Mouse (Mus musculus) midbrain, embryonic 12.5 days (tissue): ENCODE results near the gene Pinlyp. TPM values are rescaled to one million over a fixed set of nuclear protein-coding genes. Genes with fewer than 3 reads are reported as not detected.

ENCODE experiments used
- ATAC-seq: fragments of 200-750 bp; cut with Nextera tagmentation; 2 replicates; pipeline ENCODE4 v1.8.0; 2017; ENCODE audit warnings: low read depth, moderate TSS enrichment, moderate library complexity; ENCODE audit not compliant: low FRiP score
- H3K27ac ChIP-seq: fragments of 300-500 bp; sonication (generic); replicated peaks from 2 replicates; pipeline ENCODE4 v1.5.1; 2016; ENCODE audit warnings: mild to moderate bottlenecking
- H3K27me3 ChIP-seq: fragments of 300-500 bp; sonication (generic); 2 replicates; pipeline ENCODE4 v1.6.1; 2016; ENCODE audit warnings: mild to moderate bottlenecking
- H3K36me3 ChIP-seq: fragments of 300-500 bp; sonication (generic); 2 replicates; pipeline ENCODE4 v1.6.1; 2016
- H3K4me1 ChIP-seq: fragments of 300-500 bp; sonication (generic); 2 replicates; pipeline ENCODE4 v1.6.1; 2016
- H3K4me2 ChIP-seq: fragments of 300-500 bp; sonication (generic); replicated peaks from 2 replicates; pipeline ENCODE4 v1.6.1; 2016; ENCODE audit warnings: mild to moderate bottlenecking, moderate library complexity
- H3K4me3 ChIP-seq: fragments of 300-500 bp; sonication (generic); 2 replicates; pipeline ENCODE4 v1.5.1; 2016; ENCODE audit warnings: mild to moderate bottlenecking
- H3K9ac ChIP-seq: fragments of 300-500 bp; sonication (generic); replicated peaks from 2 replicates; pipeline ENCODE4 v1.6.1; 2016; ENCODE audit warnings: mild to moderate bottlenecking, moderate library complexity
- H3K9me3 ChIP-seq: fragments of 300-500 bp; sonication (generic); 2 replicates; pipeline ENCODE4 v1.6.1; 2016; ENCODE audit warnings: mild to moderate bottlenecking
- WGBS: fragments of 180-500 bp; shearing (Covaris S2); methylation state at CpG from one replicate; pipeline ENCODE4 v1.1.7; 2016; 5-methylcytosine and 5-hydroxymethylcytosine counted together
- polyA plus RNA-seq: library from polyadenylated mRNA; unstranded; fragments of >200 nt; fragmentation: Nextera tagmentation; extraction: Ambion mirVana; gene quantifications from 2 replicates; pipeline ENCODE4 v1.2.1, GENCODE M21; 2016

The Pinlyp gene
- not detected in 2 replicates for polyA plus RNA-seq

- H3K36me3 ChIP-seq = peaks cover 21% of the 10 kb centered on the region
- H3K27ac ChIP-seq = peak within 1 kb of the TSS; percentile 50
- peak within 1 kb of the TSS; percentile 67 for H3K4me3 ChIP-seq
- no peaks in the 10 kb centered on the region for H3K9me3 ChIP-seq
- H3K4me1 ChIP-seq = peaks cover 17% of the 10 kb centered on the region
- 42% methylated on average over 13 of the region's 13 CpGs for WGBS
- ATAC-seq = 0 out of 2 replicates have a peak, but pooled peaks have one; percentile 0
- H3K4me2 ChIP-seq = peak within 1 kb of the TSS; percentile 73
- H3K27me3 ChIP-seq = no peaks in the 10 kb centered on the region
- peak within 1 kb of the TSS; percentile 79 for H3K9ac ChIP-seq
Measured at GRCm38 (mm10) chr7:24546068-24546614, at the start of gene Pinlyp, which contains the start of gene Xrcc1. Gene Pinlyp (minus strand): TSS chr7:24546118. Gene Xrcc1 (plus strand): TSS chr7:24546289.

DNA sequence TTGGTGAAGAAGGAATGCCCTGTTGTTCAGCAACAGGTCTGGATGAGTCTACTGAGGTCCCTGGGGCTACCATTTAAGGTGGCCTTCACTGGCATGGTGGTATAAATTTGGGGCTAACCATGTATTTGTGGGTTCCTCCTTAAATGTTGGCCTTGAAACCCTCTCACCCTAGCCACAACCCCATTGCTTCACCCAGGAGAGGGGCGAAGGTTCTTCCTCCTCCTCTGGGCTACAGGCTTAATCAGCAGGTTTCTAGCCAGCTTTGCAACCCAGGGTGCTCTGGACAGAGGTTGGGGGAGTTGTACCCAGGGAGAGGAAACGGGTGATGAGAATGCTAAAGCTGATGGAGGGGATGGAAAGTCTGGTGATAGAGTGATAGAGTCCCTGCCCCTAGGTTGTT, 49.5 kb upstream of the Pinlyp start:
- no peak overlapping the region for H3K4me3 ChIP-seq
- peaks cover 21% of the 10 kb centered on the region for H3K27me3 ChIP-seq
- WGBS = 73% methylated on average over 2 of the region's 2 CpGs
- no peaks in the 10 kb centered on the region for H3K9me3 ChIP-seq
- no peak overlapping the region for H3K27ac ChIP-seq
- no peak for ATAC-seq
- H3K9ac ChIP-seq = no peak overlapping the region
- peaks cover 16% of the 10 kb centered on the region for H3K4me1 ChIP-seq
- no peak overlapping the region for H3K4me2 ChIP-seq
- no peaks in the 10 kb centered on the region for H3K36me3 ChIP-seq

DNA sequence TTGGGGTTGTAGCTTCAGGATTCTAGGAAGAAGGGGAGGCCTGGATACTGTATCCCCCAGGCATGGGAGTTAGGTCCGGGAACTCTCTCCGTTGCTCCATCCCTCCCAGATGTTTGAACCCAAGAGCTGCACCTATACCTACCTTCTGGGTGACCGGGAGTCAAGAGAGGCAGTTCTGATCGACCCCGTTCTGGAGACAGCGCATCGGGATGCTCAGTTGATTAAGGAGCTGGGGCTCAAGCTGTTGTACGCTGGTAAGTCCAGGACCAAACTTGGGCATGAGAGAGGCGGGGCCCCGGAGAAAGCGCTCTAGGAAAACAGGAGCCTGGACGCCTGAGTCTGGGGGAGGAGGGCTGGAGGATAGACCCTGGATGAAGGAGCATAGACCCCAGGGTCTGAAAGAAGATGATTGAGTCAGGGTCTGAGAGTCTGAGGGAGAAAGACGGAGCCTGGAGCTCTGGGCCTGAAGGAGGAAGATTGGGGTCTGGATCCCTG, 48.4 kb upstream of the Pinlyp start:
- ATAC-seq = 0 out of 2 replicates have a peak, but pooled peaks have one; percentile 20
- Histone ChIP-seq H3K27ac (no peak overlapping the region), H3K9ac (peak overlapping the region; percentile 77; the same call in 1 of the 2 replicates), H3K4me1 (peaks cover 16% of the 10 kb centered on the region), H3K4me2 (peak overlapping the region; percentile 70), H3K9me3 (no peaks in the 10 kb centered on the region), H3K36me3 (no peaks in the 10 kb centered on the region), H3K4me3 (peak overlapping the region; percentile 65), H3K27me3 (peaks cover 21% of the 10 kb centered on the region)
- WGBS = 1% methylated on average over 13 of the region's 13 CpGs

GRCm38 (mm10) chr7:24593621-24594308, 47.8 kb upstream of the Pinlyp start:
- Histone ChIP-seq H3K4me3 (peak overlapping the region; percentile 65), H3K4me2 (peak overlapping the region; percentile 70), H3K4me1 (peaks cover 16% of the 10 kb centered on the region), H3K27ac (no peak overlapping the region), H3K9me3 (no peaks in the 10 kb centered on the region), H3K9ac (peak overlapping the region; percentile 77), H3K27me3 (peaks cover 21% of the 10 kb centered on the region), H3K36me3 (no peaks in the 10 kb centered on the region)
- ATAC-seq = peak; percentile 95
- 2% methylated on average over 39 of the region's 39 CpGs for WGBS

DNA sequence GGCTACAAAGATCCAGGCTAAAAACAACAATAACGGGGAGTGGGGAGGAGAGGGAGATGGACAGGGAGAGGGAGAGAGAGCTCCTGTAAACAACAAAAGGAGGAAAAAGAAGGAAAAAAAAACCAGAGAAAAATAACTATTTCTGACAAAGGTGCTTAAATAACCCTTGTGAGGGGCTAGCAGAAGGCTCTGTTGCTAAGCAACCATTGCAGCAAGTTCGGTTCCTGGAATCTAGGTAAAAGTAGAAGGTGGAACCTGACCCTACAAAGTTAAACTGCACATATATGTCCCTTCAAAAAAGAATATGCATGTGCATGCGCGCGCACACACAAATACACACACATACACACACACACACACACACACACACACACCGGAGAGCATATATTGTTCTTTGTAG, 46.9 kb upstream of the Pinlyp start:
- 84% methylated on average over 6 of the region's 6 CpGs for WGBS
- no peak overlapping the region for H3K9ac ChIP-seq
- H3K4me2 ChIP-seq = no peak overlapping the region

GRCm38 (mm10) chr7:24592163-24592562, 46.2 kb upstream of the Pinlyp start:
- WGBS = 67% methylated on average over 4 of the region's 4 CpGs
- Histone ChIP-seq H3K4me2 (no peak overlapping the region), H3K27ac (no peak overlapping the region), H3K4me3 (no peak overlapping the region), H3K27me3 (peaks cover 28% of the 10 kb centered on the region), H3K9ac (no peak overlapping the region), H3K36me3 (no peaks in the 10 kb centered on the region), H3K4me1 (peaks cover 22% of the 10 kb centered on the region), H3K9me3 (no peaks in the 10 kb centered on the region)
- no peak for ATAC-seq

More for the DNA sequence above, 46.9 kb upstream of the Pinlyp start:
- ATAC-seq = no peak
- Histone ChIP-seq H3K27ac (no peak overlapping the region), H3K27me3 (peaks cover 26% of the 10 kb centered on the region), H3K9me3 (no peaks in the 10 kb centered on the region), H3K4me1 (peaks cover 17% of the 10 kb centered on the region), H3K36me3 (no peaks in the 10 kb centered on the region), H3K4me3 (no peak overlapping the region)

DNA sequence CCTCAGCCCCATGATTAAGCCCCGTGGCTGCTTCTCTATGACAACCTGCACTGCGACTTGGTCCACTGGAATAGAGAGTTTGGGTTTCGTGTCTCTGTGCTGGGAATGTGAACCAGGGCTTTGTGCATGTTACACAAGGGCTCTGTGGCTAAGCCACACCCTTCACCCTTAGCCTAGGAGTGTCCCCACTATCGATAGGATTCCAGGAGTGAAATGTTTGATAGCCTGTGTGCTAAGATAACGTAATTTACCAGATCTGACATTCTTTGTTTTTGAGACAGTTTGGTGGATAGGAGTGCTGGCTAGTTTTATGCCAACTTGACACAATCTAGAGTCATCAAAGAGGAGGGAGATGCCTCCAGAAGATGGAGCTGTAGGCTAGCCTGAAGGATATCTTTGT, 45.8 kb upstream of the Pinlyp start:
- peaks cover 26% of the 10 kb centered on the region for H3K4me1 ChIP-seq
- no peaks in the 10 kb centered on the region for H3K9me3 ChIP-seq
- H3K9ac ChIP-seq = no peak overlapping the region
- H3K4me2 ChIP-seq = no peak overlapping the region
- 77% methylated on average over 5 of the region's 5 CpGs for WGBS
- ATAC-seq = no peak
- no peak overlapping the region for H3K27ac ChIP-seq
- no peaks in the 10 kb centered on the region for H3K36me3 ChIP-seq
- no peak overlapping the region for H3K4me3 ChIP-seq
- peaks cover 32% of the 10 kb centered on the region for H3K27me3 ChIP-seq

DNA sequence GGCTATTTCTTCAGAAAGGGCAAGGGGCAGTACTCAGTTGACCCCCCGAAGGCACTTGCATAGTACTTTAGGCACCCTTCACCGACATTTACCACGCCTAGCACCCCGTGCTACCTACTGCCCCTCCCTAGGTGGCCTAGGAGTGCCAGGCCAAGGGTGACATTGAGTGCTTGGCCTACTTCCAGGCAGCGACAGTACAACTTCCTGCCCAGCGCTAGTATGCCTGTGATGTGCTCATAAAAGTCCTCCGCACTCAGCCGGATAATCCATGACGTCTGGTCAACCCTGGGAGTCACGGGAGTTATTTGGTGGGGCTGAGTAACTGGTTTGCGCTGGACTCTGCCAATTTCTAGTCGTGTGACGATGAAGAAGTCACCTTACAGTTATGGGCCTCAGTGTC, 42.4 kb upstream of the Pinlyp start:
- no peak overlapping the region for H3K4me2 ChIP-seq
- WGBS = 90% methylated on average over 13 of the region's 13 CpGs
- peaks cover 16% of the 10 kb centered on the region; the same call in 1 of the 2 replicates for H3K4me1 ChIP-seq
- H3K36me3 ChIP-seq = no peaks in the 10 kb centered on the region
- peaks cover 38% of the 10 kb centered on the region for H3K27me3 ChIP-seq
- H3K4me3 ChIP-seq = no peak overlapping the region
- no peaks in the 10 kb centered on the region for H3K9me3 ChIP-seq
- no peak for ATAC-seq
- H3K9ac ChIP-seq = no peak overlapping the region
- H3K27ac ChIP-seq = no peak overlapping the region

GRCm38 (mm10) chr7:24587330-24588105, 41.6 kb upstream of the Pinlyp start, which contains the start of the genes Ethe1 and Zfp575:
Gene Ethe1 (plus strand): TSS chr7:24587543.
Gene Zfp575 (minus strand): TSS chr7:24587641.
- Histone ChIP-seq H3K4me2 (peak within 1 kb of the TSS; percentile 65), H3K27ac (no peak within 1 kb of the TSS), H3K9me3 (no peaks in the 10 kb centered on the region), H3K4me3 (peak within 1 kb of the TSS; percentile 48), H3K9ac (peak within 1 kb of the TSS; percentile 59), H3K4me1 (peaks cover 14% of the 10 kb centered on the region; the same call in 1 of the 2 replicates), H3K36me3 (no peaks in the 10 kb centered on the region), H3K27me3 (peaks cover 38% of the 10 kb centered on the region)
- 5% methylated on average over 30 of the region's 30 CpGs for WGBS
- peak; percentile 76 for ATAC-seq

DNA sequence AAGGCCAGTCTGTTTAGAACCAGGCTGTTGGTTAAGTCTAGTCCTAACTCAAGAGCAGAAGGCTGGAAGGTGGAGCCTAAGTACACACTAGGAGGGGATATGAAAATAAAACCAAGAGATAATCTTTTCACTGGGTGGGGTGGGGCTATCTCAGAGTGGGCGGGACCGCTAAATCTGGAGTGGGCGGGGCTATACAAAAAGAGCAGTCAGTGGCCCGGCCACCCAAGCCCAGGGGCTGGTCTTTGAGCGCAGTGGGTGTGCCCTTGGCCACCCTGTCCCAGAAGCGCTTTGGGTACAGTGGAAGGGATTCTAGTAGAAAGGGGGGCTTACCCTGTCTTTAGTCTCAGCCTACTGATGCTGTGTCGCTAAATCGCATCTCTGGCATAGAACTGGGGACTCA, 40.9 kb upstream of the Pinlyp start:
- Histone ChIP-seq H3K27me3 (peaks cover 38% of the 10 kb centered on the region), H3K4me1 (peaks cover 11% of the 10 kb centered on the region; the same call in 1 of the 2 replicates), H3K4me3 (peak overlapping the region; percentile 48), H3K36me3 (no peaks in the 10 kb centered on the region), H3K9me3 (no peaks in the 10 kb centered on the region), H3K4me2 (peak overlapping the region; percentile 65), H3K9ac (peak overlapping the region; percentile 59; the same call in 1 of the 2 replicates), H3K27ac (no peak overlapping the region)
- WGBS = 16% methylated on average over 8 of the region's 8 CpGs
- ATAC-seq = peak; percentile 68

DNA sequence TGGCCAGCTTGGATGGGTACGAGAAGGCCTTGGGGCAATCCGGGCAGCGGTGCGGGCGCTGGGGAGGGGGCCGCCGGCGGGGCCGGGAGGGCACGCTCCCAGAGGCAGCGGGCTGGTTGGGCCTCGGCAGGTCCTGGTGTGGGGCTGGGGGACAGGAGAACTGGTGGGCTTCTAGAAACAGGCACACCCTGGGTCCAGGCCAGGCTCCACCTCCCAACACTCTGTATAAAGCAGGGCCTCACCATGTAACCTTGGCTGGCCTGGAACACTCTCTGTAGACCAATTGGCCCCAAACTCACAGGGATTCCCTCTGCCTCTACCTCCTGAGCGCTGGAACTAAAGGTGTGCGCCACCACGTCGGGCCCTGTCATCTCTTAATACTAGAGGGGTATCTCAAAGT, 40.1 kb upstream of the Pinlyp start:
- Histone ChIP-seq H3K27ac (no peak overlapping the region), H3K27me3 (peaks cover 38% of the 10 kb centered on the region), H3K36me3 (no peaks in the 10 kb centered on the region), H3K4me2 (no peak overlapping the region), H3K4me3 (no peak overlapping the region), H3K4me1 (peaks cover 11% of the 10 kb centered on the region; the same call in 1 of the 2 replicates), H3K9ac (no peak overlapping the region), H3K9me3 (no peaks in the 10 kb centered on the region)
- ATAC-seq = no peak
- 47% methylated on average over 16 of the region's 16 CpGs for whole genome bisulfite sequencing
